Comparison of ENCODE assay signal across 22 mouse cellular contexts in genomic region chr12:69127626-69128025, GRCm38 (mm10). TPM values are rescaled to one million over a fixed set of nuclear protein-coding genes. Genes with fewer than 3 reads are reported as not detected.
"Had no signal": no experiment of that assay in that cellular context is flagged by ENCODE, and none has a peak within 500 bp of the region (broad histone marks: within the 10 kb centered on the region; RNA-seq: fewer than 3 reads in every experiment).

No protein-coding gene starts in this region.

- DNase-seq: gastrocnemius, postnatal 10 days; gastrocnemius, postnatal 25 days; heart, postnatal 4 days; left cerebral cortex, postnatal 4 days had no signal

- H3K4me2 ChIP-seq: heart, embryonic 12.5 days; hindbrain, embryonic 12.5 days; hindbrain, embryonic 14.5 days; intestine, embryonic 15.5 days; limb, embryonic 13.5 days; limb, embryonic 15.5 days; liver, embryonic 12.5 days had no signal

- H3K4me3 ChIP-seq: gastrocnemius, adult 2 months; heart, embryonic 10.5 days; heart, embryonic 12.5 days; hindbrain, embryonic 10.5 days; hindbrain, embryonic 12.5 days; intestine, embryonic 15.5 days; layer of hippocampus, adult 2 months; left cerebral cortex, adult 2 months; limb, embryonic 13.5 days; limb, embryonic 15.5 days; liver, embryonic 12.5 days had no signal

- H3K9ac ChIP-seq: heart, embryonic 12.5 days; hindbrain, embryonic 12.5 days; hindbrain, embryonic 14.5 days; intestine, embryonic 15.5 days; limb, embryonic 13.5 days; limb, embryonic 15.5 days; liver, embryonic 12.5 days; liver, embryonic 14.5 days had no signal

- H3K9me3 ChIP-seq: heart, embryonic 10.5 days; heart, embryonic 12.5 days; hindbrain, embryonic 10.5 days; hindbrain, embryonic 12.5 days; intestine, embryonic 15.5 days; limb, embryonic 13.5 days; limb, embryonic 15.5 days; liver, embryonic 12.5 days had no signal

- H3K27ac ChIP-seq: gastrocnemius, adult 2 months; heart, embryonic 10.5 days; hindbrain, embryonic 10.5 days; hindbrain, embryonic 12.5 days; hindbrain, embryonic 14.5 days; intestine, embryonic 15.5 days; layer of hippocampus, adult 2 months; left cerebral cortex, adult 2 months; limb, embryonic 13.5 days; limb, embryonic 15.5 days; liver, embryonic 12.5 days; liver, embryonic 14.5 days had no signal

- H3K36me3 ChIP-seq: heart, embryonic 10.5 days; heart, embryonic 12.5 days; hindbrain, embryonic 10.5 days; hindbrain, embryonic 12.5 days; intestine, embryonic 15.5 days; limb, embryonic 13.5 days; limb, embryonic 15.5 days; liver, embryonic 12.5 days had no signal

- H3K27me3 ChIP-seq: heart, embryonic 12.5 days; hindbrain, embryonic 12.5 days; intestine, embryonic 15.5 days; limb, embryonic 13.5 days; limb, embryonic 15.5 days; liver, embryonic 12.5 days had no signal

- H3K4me1 ChIP-seq: intestine, embryonic 15.5 days; limb, embryonic 13.5 days had no signal

RNA-seq across cellular contexts. Expression of gene Lrr1, which starts 41.0 kb away (rescaled TPM):
- total RNA-seq: gastrocnemius, adult 2 months; gastrocnemius, postnatal 25 days; heart, adult 18-20 months; heart, adult 8-10 months; layer of hippocampus, adult 2 months; layer of hippocampus, postnatal 25 days; left cerebral cortex, adult 2 months; left cerebral cortex, postnatal 25 days; liver, adult 2 months had no signal
- polyA plus RNA-seq: liver, adult 2 months had no signal
